Mouse (Mus musculus) heart, embryonic 11.5 days (tissue): ENCODE data around the gene Adgrl3. TPM values are rescaled to one million over a fixed set of nuclear protein-coding genes. Genes with fewer than 3 reads are reported as not detected.

Experiments used
- ATAC-seq: fragments of 200-750 bp; cut with Nextera tagmentation; replicated peaks from 2 replicates; pipeline ENCODE4 v1.8.0; 2017; ENCODE audit warnings: moderate library complexity; ENCODE audit not compliant: insufficient number of reproducible peaks, low FRiP score, low TSS enrichment
- H3K27ac ChIP-seq: fragments of 300-500 bp; sonication (generic); 2 replicates; pipeline ENCODE4 v1.5.1; 2014; ENCODE audit warnings: mild to moderate bottlenecking, low read depth, low read length
- H3K27me3 ChIP-seq: fragments of 300-500 bp; sonication (generic); 2 replicates; pipeline ENCODE4 v1.6.1; 2014; ENCODE audit warnings: mild to moderate bottlenecking, low read length, mixed read lengths; ENCODE audit not compliant: control insufficient read depth, insufficient read depth
- H3K36me3 ChIP-seq: fragments of 300-500 bp; sonication (generic); 2 replicates; pipeline ENCODE4 v1.6.1; 2014; ENCODE audit warnings: mild to moderate bottlenecking, low read length, moderate library complexity, mixed read lengths; ENCODE audit not compliant: control insufficient read depth, insufficient read depth
- H3K4me1 ChIP-seq: fragments of 300-500 bp; sonication (generic); 2 replicates; pipeline ENCODE4 v1.6.1; 2014; ENCODE audit warnings: low read length; ENCODE audit not compliant: control insufficient read depth, insufficient read depth
- H3K4me2 ChIP-seq: fragments of 300-500 bp; sonication (generic); 2 replicates; pipeline ENCODE4 v1.6.1; 2014; ENCODE audit warnings: mild to moderate bottlenecking, moderate library complexity
- H3K4me3 ChIP-seq: fragments of 300-500 bp; sonication (generic); 2 replicates; pipeline ENCODE4 v1.5.1; 2014; ENCODE audit warnings: low read depth, low read length
- H3K9ac ChIP-seq: fragments of 300-500 bp; sonication (generic); 2 replicates; pipeline ENCODE4 v1.6.1; 2014; ENCODE audit warnings: mild to moderate bottlenecking, low read depth, low read length, moderate library complexity
- H3K9me3 ChIP-seq: fragments of 300-500 bp; sonication (generic); replicated peaks from 2 replicates; pipeline ENCODE4 v1.6.1; 2016; ENCODE audit warnings: low read length; ENCODE audit not compliant: control insufficient read depth
- WGBS: fragments of 180-500 bp; shearing (Covaris S2); extraction: QIAGEN DNeasy Blood & Tissue Kit; methylation state at CpG from one replicate; pipeline ENCODE4 v1.1.7; 2014; ENCODE audit not compliant: insufficient replicate concordance; 5-methylcytosine and 5-hydroxymethylcytosine counted together
- polyA plus RNA-seq: library from polyadenylated mRNA; unstranded; fragments of >200 nt; fragmentation: Nextera tagmentation; extraction: Ambion mirVana; gene quantifications from 2 replicates; pipeline ENCODE4 v1.2.1, GENCODE M21; 2014

Gene Adgrl3
- polyA plus RNA-seq, 1 experiment from 2014 or later: 9.9 TPM

- Histone ChIP-seq H3K4me1 (no peaks in the 10 kb centered on the region), H3K36me3 (no peaks in the 10 kb centered on the region), H3K9ac (no peak overlapping the region), H3K9me3 (no peaks in the 10 kb centered on the region), H3K4me2 (no peak overlapping the region), H3K27ac (no peak overlapping the region), H3K27me3 (no peaks in the 10 kb centered on the region), H3K4me3 (no peak overlapping the region)
- no peak for ATAC-seq
- whole genome bisulfite sequencing: 47% methylated on average over 3 of the region's 3 CpGs
These were observed 464.0 kb downstream of the Adgrl3 start for GRCm38 (mm10) chr5:81483890-81484289.

- H3K36me3 ChIP-seq: no peaks in the 10 kb centered on the region
- no peaks in the 10 kb centered on the region for H3K9me3 ChIP-seq
- H3K9ac ChIP-seq: no peak overlapping the region
- no peaks in the 10 kb centered on the region for H3K27me3 ChIP-seq
- H3K27ac ChIP-seq: no peak overlapping the region
- H3K4me3 ChIP-seq: no peak overlapping the region
- 61% methylated on average over 3 of the region's 3 CpGs for WGBS
- no peak for ATAC-seq
- H3K4me1 ChIP-seq: no peaks in the 10 kb centered on the region
- no peak overlapping the region for H3K4me2 ChIP-seq
These were observed 481.1 kb downstream of the Adgrl3 start for GRCm38 (mm10) chr5:81501076-81501475.

- no peaks in the 10 kb centered on the region for H3K4me1 ChIP-seq
- H3K27ac ChIP-seq: no peak overlapping the region
- H3K9me3 ChIP-seq: 0 out of 2 replicates have a peak, but pooled peaks cover 3% of the 10 kb centered on the region
- no peak overlapping the region for H3K9ac ChIP-seq
- peak overlapping the region; percentile 48 for H3K4me2 ChIP-seq
- ATAC-seq: no peak
- H3K36me3 ChIP-seq: no peaks in the 10 kb centered on the region
- H3K4me3 ChIP-seq: no peak overlapping the region
- no peaks in the 10 kb centered on the region for H3K27me3 ChIP-seq
- WGBS: 49% methylated on average over 5 of the region's 5 CpGs
These were observed 499.0 kb downstream of the Adgrl3 start for GRCm38 (mm10) chr5:81518720-81519496.

- 20% methylated on average over 11 of the region's 11 CpGs for WGBS
- Histone ChIP-seq H3K4me1 (no peaks in the 10 kb centered on the region), H3K4me3 (no peak overlapping the region), H3K9ac (no peak overlapping the region), H3K4me2 (peak overlapping the region; percentile 48), H3K27me3 (no peaks in the 10 kb centered on the region), H3K27ac (no peak overlapping the region), H3K9me3 (0 out of 2 replicates have a peak, but pooled peaks cover 3% of the 10 kb centered on the region), H3K36me3 (no peaks in the 10 kb centered on the region)
- ATAC-seq: peak; percentile 55; the same call in 1 of the 2 replicates
These were observed 499.8 kb downstream of the Adgrl3 start for GRCm38 (mm10) chr5:81519497-81520382.

GRCm38 (mm10) chr5:81522760-81523159, 502.8 kb downstream of the Adgrl3 start:
- WGBS: 80% methylated on average over 4 of the region's 4 CpGs
- Histone ChIP-seq H3K9ac (no peak overlapping the region), H3K9me3 (no peaks in the 10 kb centered on the region), H3K27ac (no peak overlapping the region), H3K36me3 (no peaks in the 10 kb centered on the region), H3K4me1 (no peaks in the 10 kb centered on the region), H3K27me3 (no peaks in the 10 kb centered on the region), H3K4me3 (no peak overlapping the region), H3K4me2 (no peak overlapping the region)
- ATAC-seq: no peak

- Histone ChIP-seq H3K36me3 (no peaks in the 10 kb centered on the region), H3K27ac (no peak overlapping the region), H3K4me2 (no peak overlapping the region), H3K4me1 (no peaks in the 10 kb centered on the region), H3K9ac (no peak overlapping the region), H3K9me3 (no peaks in the 10 kb centered on the region), H3K27me3 (no peaks in the 10 kb centered on the region), H3K4me3 (no peak overlapping the region)
- ATAC-seq: no peak
- 79% methylated on average over 12 of the region's 12 CpGs for WGBS
These were observed 504.6 kb downstream of the Adgrl3 start for GRCm38 (mm10) chr5:81524532-81524961.

GRCm38 (mm10) chr5:81525326-81525725, 505.4 kb downstream of the Adgrl3 start:
- ATAC-seq: no peak
- Histone ChIP-seq H3K4me2 (no peak overlapping the region), H3K27me3 (no peaks in the 10 kb centered on the region), H3K4me3 (no peak overlapping the region), H3K36me3 (no peaks in the 10 kb centered on the region), H3K9me3 (no peaks in the 10 kb centered on the region), H3K27ac (no peak overlapping the region), H3K4me1 (no peaks in the 10 kb centered on the region), H3K9ac (no peak overlapping the region)
- 82% methylated on average over 2 of the region's 2 CpGs for WGBS

- no peaks in the 10 kb centered on the region for H3K4me1 ChIP-seq
- H3K9ac ChIP-seq: no peak overlapping the region
- no peak overlapping the region for H3K27ac ChIP-seq
- 77% methylated on average over 4 of the region's 4 CpGs for WGBS
- H3K9me3 ChIP-seq: no peaks in the 10 kb centered on the region
- no peaks in the 10 kb centered on the region for H3K36me3 ChIP-seq
- no peak for ATAC-seq
- no peaks in the 10 kb centered on the region for H3K27me3 ChIP-seq
- no peak overlapping the region for H3K4me2 ChIP-seq
- H3K4me3 ChIP-seq: no peak overlapping the region
These were observed 511.7 kb downstream of the Adgrl3 start for GRCm38 (mm10) chr5:81531639-81532038.
